Mouse (Mus musculus) subcutaneous adipose tissue, adult 2 months (tissue): ENCODE data around the gene Prok2. TPM values are rescaled to one million over a fixed set of nuclear protein-coding genes. Genes with fewer than 3 reads are reported as not detected.

Experiments used
- polyA plus RNA-seq: library from polyadenylated mRNA; depleted of rRNA; stranded (reverse); fragments of >200 nt; gene quantifications from 2 replicates; pipeline ENCODE4 v1.2.3, GENCODE M21; 2012; ENCODE audit warnings: low replicate concordance; rRNA removed

The Prok2 gene
- 0.13 TPM in 1 of 2 replicates, not detected in the other for polyA plus RNA-seq

DNA sequence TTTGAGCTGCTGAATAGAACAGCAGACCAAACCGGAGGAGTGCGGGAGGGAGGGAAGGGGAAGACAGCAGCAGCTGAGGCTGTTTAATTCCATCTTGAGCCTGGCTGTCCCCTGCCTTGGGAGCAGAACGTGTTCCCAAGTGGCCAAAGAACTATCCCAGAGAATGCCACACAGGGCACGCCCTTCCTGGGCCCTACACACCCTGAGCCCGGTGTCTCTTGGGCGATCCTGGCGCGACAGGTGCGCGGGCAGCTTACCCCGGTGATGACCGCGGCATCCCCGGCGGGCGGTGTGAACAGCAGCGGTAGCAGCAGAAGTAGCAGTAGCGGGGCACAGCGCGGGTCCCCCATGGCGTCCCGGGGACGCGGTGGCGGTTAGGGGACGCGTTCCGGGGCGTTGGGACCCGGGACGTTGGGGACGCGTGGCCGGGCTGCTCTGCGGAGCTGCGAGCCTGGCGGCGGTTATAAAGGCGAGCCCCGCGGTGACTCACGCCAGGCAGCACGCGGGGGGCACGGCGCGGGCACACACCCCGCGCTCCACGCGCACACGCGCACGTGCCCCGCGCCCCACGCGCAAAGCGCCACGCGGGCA lies at the start of gene Prok2:
Gene Prok2 (minus strand): TSS at position 422 of the 591 bp plus-strand sequence.

DNA sequence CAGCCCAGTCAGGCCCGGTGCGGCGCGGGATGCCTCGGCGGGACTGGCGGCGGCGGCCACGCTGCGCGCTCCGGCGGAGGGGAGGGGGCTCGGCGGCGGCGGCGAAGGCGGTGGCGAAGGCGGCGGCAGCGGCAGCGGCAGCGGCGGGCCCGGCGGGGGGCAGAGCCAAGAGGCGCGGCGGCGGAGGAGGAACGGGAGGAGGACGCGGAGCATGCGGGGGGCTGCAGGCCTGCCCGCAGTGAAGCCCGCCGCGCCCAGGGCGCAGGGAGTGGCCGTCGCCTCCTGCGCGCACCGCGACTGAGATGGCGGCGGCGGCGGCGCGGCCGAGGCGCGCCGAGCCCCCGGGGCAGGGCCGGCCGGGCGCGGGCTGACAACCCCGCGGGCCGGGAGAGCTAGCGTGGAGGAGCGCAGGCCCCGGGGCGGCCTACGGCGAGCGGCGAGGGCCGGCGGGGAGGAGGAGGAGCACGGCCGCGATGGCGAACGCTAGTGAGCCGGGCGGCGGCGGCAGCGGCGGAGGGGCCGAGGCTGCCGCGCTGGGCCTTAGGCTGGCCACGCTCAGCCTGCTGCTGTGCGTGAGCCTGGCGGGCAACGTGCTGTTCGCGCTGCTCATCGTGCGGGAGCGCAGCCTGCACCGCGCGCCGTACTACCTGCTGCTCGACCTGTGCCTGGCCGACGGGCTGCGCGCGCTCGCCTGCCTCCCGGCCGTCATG lies 33.8 kb downstream of the Prok2 start, which contains the start of gene Gpr27:
Gene Gpr27 (plus strand): TSS at position 474 of the 710 bp plus-strand sequence.

DNA sequence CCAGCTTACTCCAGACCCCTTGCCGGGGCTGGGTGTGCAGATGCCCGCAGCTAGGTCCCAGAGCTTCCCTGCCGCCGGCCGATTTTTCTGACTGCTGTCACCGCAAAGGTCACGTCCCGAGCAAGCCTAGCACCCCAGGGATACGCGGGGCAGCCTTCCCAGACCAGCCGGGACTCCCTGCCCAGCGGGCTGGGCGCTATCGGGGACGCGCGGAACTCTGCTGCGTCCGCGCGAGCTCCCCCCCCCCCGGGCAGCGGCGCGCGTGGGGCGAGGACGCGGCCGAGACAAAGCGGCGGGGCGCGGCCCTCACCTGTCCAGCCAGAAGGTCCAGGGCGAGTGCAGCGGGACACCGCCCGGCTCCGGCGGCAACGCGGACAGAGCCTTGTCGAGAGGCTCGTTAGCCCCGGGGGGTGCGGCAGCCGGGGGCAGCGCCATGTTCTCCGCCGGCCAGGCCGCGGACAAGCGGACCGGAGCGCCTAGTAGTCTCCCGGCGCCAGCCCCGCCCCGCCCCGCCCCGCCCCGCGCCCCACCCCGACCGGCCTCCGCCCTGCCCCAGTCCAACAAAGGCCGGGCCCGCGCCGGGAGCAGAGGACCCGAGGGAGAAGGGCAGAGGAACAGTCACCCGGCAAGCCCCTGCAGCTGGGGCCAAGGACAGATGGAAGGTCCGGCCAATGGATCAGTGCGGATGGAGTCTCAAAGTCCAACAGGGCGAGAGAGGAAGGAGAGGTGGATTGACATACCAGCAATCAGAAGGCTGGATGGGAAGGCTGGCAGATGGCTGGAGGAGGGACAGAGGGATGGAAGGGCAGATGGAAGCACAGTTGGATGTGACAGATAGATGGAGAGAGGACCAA lies 59.6 kb downstream of the Prok2 start, which contains the start of the genes Eif4e3 and Gm20696:
Gene Eif4e3 (minus strand): TSS at position 454 of the 854 bp plus-strand sequence.
Gene Gm20696 (minus strand): TSS at position 480 of the 854 bp plus-strand sequence.

Other genes starting within 250 kb of the Prok2 start
- 36.9 and 62.3 TPM in 2 replicates for gene Foxp1, start 203.7 kb downstream of the Prok2 start, polyA plus RNA-seq
- gene Eif4e3, start 59.6 kb downstream of the Prok2 start, polyA plus RNA-seq: 22.7 and 50.7 TPM in 2 replicates
- 0.73 and 0.75 TPM in 2 replicates for gene Gm20696, start 59.6 kb downstream of the Prok2 start, polyA plus RNA-seq
- gene Gpr27, start 33.7 kb downstream of the Prok2 start, polyA plus RNA-seq: 3.5 and 16.9 TPM in 2 replicates